Mouse (Mus musculus): ENCODE measurements at regions not wholly inside any gene's neighbourhood (a gene's known extent, or its start where the extent isn't known, plus 50 kb on each side); places are given as distances from the start of the nearest gene placed in this dataset.
A peak's percentile ranks its signal among the peaks of the same experiment; 100 is the strongest.
"Not testable (repeated sequence)": the region's sequence is repeated elsewhere in the genome, so short reads cannot be mapped to it uniquely, and the experiment has no call there.

DNA sequence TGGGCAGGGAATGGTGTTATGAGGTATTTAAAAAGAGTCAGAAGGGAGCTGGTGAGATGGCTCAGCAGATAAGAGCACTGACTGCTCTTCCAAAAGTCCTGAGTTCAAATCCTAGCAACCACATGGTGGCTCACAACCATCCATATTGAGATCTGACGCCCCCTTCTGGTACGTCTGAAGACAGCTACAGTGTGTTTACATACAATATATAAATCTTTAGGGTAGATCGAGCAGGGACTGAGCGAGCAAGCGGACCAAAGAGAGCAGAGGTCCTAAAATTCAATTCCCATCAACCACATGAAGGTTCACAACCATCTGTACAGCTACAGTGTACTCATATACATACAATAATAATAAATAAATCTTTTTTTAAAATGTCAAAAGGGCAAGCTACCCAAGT is 269.8 kb downstream of the Gxylt1 start:
- H3K27ac ChIP-seq (ENCODE audit: low read length); H3K36me3 ChIP-seq (ENCODE audit: control insufficient read depth, insufficient read depth, low read length); H3K9ac ChIP-seq (ENCODE audit: low read depth, low read length); H3K9me3 ChIP-seq (ENCODE audit: control insufficient read depth, low read length); ATAC-seq; H3K4me2 ChIP-seq (ENCODE audit: low read depth, low read length); H3K4me3 ChIP-seq (ENCODE audit: low read length); H3K27me3 ChIP-seq (replicated peaks; ENCODE audit: control insufficient read depth, insufficient read depth, low read length): not testable (repeated sequence)
- peaks cover 12% of the 10 kb centered on the region for H3K4me1 ChIP-seq (ENCODE audit: control insufficient read depth, insufficient read depth, low read length)
- WGBS = 86% methylated on average over 5 of the region's 5 CpGs

DNA sequence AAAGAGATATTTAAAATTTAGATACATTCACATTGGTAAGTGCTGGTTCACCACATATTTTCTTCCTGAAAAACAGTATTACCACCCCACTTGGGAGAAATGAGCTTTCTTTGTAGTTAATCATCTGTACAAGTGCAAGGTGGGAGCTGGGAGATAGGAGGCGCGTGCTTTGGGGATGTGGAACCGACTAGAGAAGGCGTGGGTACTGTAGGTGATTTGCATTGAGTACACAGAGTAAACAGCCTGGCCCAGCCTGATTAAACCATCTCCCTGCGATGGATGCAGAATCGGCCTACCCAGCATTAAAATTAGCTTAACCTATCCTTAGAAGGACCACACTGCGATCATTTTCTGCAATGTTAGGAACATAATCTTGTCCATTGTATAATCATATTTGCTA is 270.4 kb downstream of the Gxylt1 start:
- no peak overlapping the region for H3K9ac ChIP-seq (ENCODE audit: low read depth, low read length)

DNA sequence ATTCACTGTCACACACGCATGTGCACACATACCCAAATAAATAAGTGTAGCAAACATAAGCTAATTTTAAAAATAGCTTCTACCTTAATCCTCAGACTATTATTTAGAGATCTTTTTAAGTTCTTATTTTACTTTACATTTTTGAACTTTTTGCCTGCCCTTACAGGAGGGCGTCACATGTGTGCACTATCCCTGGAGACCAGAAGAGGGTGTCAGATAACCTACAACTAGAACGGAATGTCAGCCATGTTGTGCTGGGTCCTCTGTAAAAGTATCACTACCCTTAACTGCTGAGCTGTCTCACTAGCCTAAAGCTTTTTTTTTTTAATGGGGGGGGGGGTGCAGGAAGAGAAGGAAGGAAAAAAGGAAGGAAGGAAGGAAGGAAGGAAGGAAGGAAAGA is 271.7 kb downstream of the Gxylt1 start:
- ATAC-seq = no peak
- no peak overlapping the region for H3K4me3 ChIP-seq (ENCODE audit: low read length)
- 90% methylated on average over 3 of the region's 3 CpGs for WGBS
- no peaks in the 10 kb centered on the region for H3K36me3 ChIP-seq (ENCODE audit: control insufficient read depth, insufficient read depth, low read length)
- no peak overlapping the region for H3K27ac ChIP-seq (ENCODE audit: low read length)
- H3K4me2 ChIP-seq (ENCODE audit: low read depth, low read length) = no peak overlapping the region
- no peaks in the 10 kb centered on the region for H3K9me3 ChIP-seq (ENCODE audit: control insufficient read depth, low read length)
- H3K27me3 ChIP-seq (replicated peaks; ENCODE audit: control insufficient read depth, insufficient read depth, low read length) = no peaks in the 10 kb centered on the region
- H3K9ac ChIP-seq (ENCODE audit: low read depth, low read length) = no peak overlapping the region
- peaks cover 12% of the 10 kb centered on the region for H3K4me1 ChIP-seq (ENCODE audit: control insufficient read depth, insufficient read depth, low read length)

More for the DNA sequence above, 270.4 kb downstream of the Gxylt1 start:
- WGBS = 90% methylated on average over 7 of the region's 7 CpGs
- no peak overlapping the region for H3K4me3 ChIP-seq (ENCODE audit: low read length)
- no peaks in the 10 kb centered on the region for H3K36me3 ChIP-seq (ENCODE audit: control insufficient read depth, insufficient read depth, low read length)
- no peaks in the 10 kb centered on the region for H3K27me3 ChIP-seq (replicated peaks; ENCODE audit: control insufficient read depth, insufficient read depth, low read length)
- no peak for ATAC-seq
- peaks cover 12% of the 10 kb centered on the region for H3K4me1 ChIP-seq (ENCODE audit: control insufficient read depth, insufficient read depth, low read length)
- no peak overlapping the region for H3K27ac ChIP-seq (ENCODE audit: low read length)
- H3K9me3 ChIP-seq (ENCODE audit: control insufficient read depth, low read length) = no peaks in the 10 kb centered on the region
- H3K4me2 ChIP-seq (ENCODE audit: low read depth, low read length) = no peak overlapping the region

DNA sequence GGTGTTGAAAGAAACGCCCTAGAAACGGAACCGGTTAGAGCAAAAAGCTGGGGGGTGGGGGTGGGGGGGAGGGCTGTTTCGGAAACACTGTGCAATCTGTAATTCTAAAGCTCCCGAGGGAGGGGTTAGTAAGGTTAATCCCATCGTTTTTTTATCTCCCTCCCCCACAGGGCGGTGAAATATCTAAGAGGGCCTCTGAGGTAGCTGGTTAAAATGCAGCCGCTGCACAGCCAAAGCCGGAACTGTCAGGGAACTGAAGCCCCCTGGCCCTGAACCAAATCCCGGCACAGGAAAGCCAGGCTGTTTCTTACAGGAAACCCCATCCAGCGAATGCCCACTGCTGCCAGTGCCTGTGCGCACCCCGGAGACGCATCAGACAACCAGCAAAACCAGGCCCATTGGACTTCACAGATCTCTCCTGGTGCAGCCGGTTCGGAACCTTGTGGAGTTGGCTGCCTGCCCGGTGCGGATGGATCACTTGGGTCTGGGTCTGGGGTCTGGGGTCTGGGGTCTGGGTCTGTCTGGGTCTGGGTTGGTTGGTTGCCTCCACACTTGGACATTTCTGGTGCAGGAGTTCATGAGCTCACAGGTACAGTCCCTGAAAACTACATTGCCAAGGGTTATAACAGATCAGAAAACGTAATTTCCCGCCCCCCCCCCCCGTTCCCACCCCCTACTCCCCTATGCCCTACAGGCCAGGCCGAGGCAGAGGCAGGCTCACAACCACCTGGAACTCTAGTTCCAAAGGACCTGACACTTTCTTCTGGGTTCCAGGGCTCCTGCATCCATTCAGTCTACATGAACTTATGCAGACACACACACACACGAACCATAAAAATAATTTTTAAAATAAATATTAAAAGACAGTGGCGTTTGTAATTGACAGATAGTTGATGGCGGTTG is 272.7 kb downstream of the Gxylt1 start:
- H3K36me3 ChIP-seq (ENCODE audit: control insufficient read depth, insufficient read depth, low read length) = no peaks in the 10 kb centered on the region
- H3K9ac ChIP-seq (ENCODE audit: low read depth, low read length) = peak overlapping the region; percentile 50
- peak overlapping the region; percentile 48 for H3K4me2 ChIP-seq (ENCODE audit: low read depth, low read length)
- no peaks in the 10 kb centered on the region for H3K27me3 ChIP-seq (replicated peaks; ENCODE audit: control insufficient read depth, insufficient read depth, low read length)
- 29% methylated on average over 25 of the region's 25 CpGs for WGBS
- peak; percentile 19; the same call in 1 of the 2 replicates for ATAC-seq
- H3K27ac ChIP-seq (ENCODE audit: low read length) = no peak overlapping the region
- H3K9me3 ChIP-seq (ENCODE audit: control insufficient read depth, low read length) = no peaks in the 10 kb centered on the region
- H3K4me3 ChIP-seq (ENCODE audit: low read length) = peak overlapping the region; percentile 30
- H3K4me1 ChIP-seq (ENCODE audit: control insufficient read depth, insufficient read depth, low read length) = peaks cover 12% of the 10 kb centered on the region

DNA sequence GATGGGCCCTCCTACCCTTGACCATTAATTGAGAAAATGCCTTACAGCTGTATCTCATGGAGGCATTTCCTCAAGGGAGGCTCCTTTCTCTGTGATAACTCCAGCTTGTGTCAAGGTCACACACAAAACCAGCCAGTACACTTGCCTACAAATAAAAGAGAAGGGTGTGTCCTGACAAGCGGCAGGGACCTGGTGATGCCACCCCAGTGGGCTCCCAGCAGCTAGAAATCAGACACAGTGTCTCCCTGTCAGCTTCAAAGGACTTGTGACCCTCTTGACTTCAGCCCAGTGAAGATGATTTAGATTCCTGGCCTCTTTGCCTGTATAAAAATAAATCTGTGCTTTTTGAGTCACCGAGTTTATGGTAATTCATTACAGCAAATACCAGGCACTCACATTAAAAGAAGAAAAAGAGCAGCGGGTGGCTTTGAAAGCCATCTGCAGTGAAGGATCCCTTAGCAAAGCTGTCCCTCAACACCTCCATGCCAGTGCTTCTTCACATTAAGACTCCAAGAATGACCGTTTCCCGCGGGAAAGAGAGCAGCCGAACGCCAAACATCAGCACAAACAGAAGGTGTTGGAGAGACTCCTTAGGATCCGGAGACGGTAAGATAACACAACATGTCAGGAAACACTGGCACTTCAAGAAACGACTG is 273.5 kb downstream of the Gxylt1 start:
- Histone ChIP-seq H3K27ac (ENCODE audit: low read length) (no peak overlapping the region), H3K27me3 (replicated peaks; ENCODE audit: control insufficient read depth, insufficient read depth, low read length) (no peaks in the 10 kb centered on the region), H3K4me2 (ENCODE audit: low read depth, low read length) (peak overlapping the region; percentile 48), H3K4me1 (ENCODE audit: control insufficient read depth, insufficient read depth, low read length) (peaks cover 12% of the 10 kb centered on the region), H3K36me3 (ENCODE audit: control insufficient read depth, insufficient read depth, low read length) (no peaks in the 10 kb centered on the region), H3K9me3 (ENCODE audit: control insufficient read depth, low read length) (no peaks in the 10 kb centered on the region), H3K4me3 (ENCODE audit: low read length) (peak overlapping the region; percentile 30), H3K9ac (ENCODE audit: low read depth, low read length) (0 out of 2 replicates have a peak overlapping the region, but pooled peaks have one; percentile 50)
- ATAC-seq = 0 out of 2 replicates have a peak, but pooled peaks have one; percentile 4
- 9% methylated on average over 11 of the region's 11 CpGs for WGBS

DNA sequence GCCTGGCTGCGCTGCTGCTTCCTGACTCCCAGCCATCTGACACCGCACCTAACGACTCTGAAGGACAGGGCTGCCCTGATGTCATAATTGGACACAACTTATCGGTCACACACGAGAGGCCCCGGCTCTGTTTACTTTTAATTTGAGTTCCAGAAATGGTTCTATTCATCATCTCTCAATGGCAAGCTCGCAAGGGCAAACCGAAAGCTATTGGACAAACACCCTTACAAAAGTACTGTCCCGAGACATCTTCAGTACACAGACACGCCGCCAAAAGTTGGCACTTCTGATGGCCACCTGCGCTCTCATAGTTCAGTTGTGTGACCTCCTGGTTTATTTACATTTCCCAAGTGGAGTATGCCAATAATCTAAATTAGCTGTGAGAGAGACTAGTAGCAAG is 274.9 kb downstream of the Gxylt1 start:
- Histone ChIP-seq H3K36me3 (ENCODE audit: control insufficient read depth, insufficient read depth, low read length) (no peaks in the 10 kb centered on the region), H3K27me3 (replicated peaks; ENCODE audit: control insufficient read depth, insufficient read depth, low read length) (no peaks in the 10 kb centered on the region), H3K4me2 (ENCODE audit: low read depth, low read length) (no peak overlapping the region), H3K4me3 (ENCODE audit: low read length) (no peak overlapping the region), H3K27ac (ENCODE audit: low read length) (no peak overlapping the region), H3K4me1 (ENCODE audit: control insufficient read depth, insufficient read depth, low read length) (peaks cover 12% of the 10 kb centered on the region), H3K9ac (ENCODE audit: low read depth, low read length) (no peak overlapping the region), H3K9me3 (ENCODE audit: control insufficient read depth, low read length) (no peaks in the 10 kb centered on the region)
- WGBS = 40% methylated on average over 12 of the region's 12 CpGs
- no peak for ATAC-seq

DNA sequence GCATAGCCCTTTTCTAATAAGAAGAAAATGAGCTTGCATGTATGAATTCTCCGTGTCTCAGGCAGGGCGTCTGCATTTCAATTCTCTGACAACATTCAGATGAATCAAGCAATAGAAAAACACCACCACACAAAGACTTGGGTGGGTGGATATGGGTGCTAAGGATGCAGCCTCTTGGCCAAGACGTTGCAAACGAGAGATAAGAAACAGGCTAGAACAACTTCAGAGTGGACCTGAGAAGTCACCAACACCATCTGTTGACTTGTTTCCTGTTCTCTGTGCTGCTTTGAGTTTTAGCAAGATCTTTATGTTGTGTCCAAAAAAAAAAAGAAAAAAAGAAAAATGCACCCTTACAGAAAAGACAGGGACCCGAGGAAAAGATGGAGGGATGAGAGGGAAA is 277.0 kb downstream of the Gxylt1 start:
- 76% methylated on average over 5 of the region's 5 CpGs for WGBS
- Histone ChIP-seq H3K36me3 (ENCODE audit: control insufficient read depth, insufficient read depth, low read length) (no peaks in the 10 kb centered on the region), H3K27me3 (replicated peaks; ENCODE audit: control insufficient read depth, insufficient read depth, low read length) (no peaks in the 10 kb centered on the region), H3K4me1 (ENCODE audit: control insufficient read depth, insufficient read depth, low read length) (peaks cover 12% of the 10 kb centered on the region), H3K9me3 (ENCODE audit: control insufficient read depth, low read length) (no peaks in the 10 kb centered on the region), H3K9ac (ENCODE audit: low read depth, low read length) (no peak overlapping the region), H3K4me2 (ENCODE audit: low read depth, low read length) (no peak overlapping the region), H3K4me3 (ENCODE audit: low read length) (no peak overlapping the region), H3K27ac (ENCODE audit: low read length) (no peak overlapping the region)
- no peak for ATAC-seq

DNA sequence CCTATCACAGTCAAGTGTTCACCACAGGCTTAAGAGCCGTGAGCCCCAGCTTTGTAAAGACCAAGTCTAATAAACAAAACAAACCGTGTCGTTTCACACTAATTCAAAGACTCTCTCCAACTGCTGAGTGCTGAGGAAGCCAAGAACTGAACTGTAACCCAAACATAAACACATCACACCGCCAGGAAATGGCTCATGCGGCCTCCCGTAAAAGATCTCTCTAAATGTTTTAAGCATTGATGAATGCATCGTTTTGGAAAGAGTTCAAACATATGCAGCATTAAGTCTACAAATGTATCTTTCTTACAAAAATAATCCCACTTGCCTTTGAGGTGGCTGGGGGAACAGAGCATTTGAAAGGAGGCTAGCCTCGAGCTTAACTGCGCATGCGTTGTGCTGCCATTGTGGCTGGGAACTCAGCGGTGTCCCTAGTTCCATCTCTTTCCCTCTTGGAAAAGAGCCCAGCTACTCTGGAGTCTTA is 280.7 kb downstream of the Gxylt1 start:
- ATAC-seq = peak; percentile 79
- whole genome bisulfite sequencing = 40% methylated on average over 11 of the region's 11 CpGs
- Histone ChIP-seq H3K9me3 (ENCODE audit: control insufficient read depth, low read length) (no peaks in the 10 kb centered on the region), H3K27ac (ENCODE audit: low read length) (no peak overlapping the region), H3K4me1 (ENCODE audit: control insufficient read depth, insufficient read depth, low read length) (no peaks in the 10 kb centered on the region), H3K4me2 (ENCODE audit: low read depth, low read length) (no peak overlapping the region), H3K9ac (ENCODE audit: low read depth, low read length) (no peak overlapping the region), H3K36me3 (ENCODE audit: control insufficient read depth, insufficient read depth, low read length) (no peaks in the 10 kb centered on the region), H3K27me3 (replicated peaks; ENCODE audit: control insufficient read depth, insufficient read depth, low read length) (no peaks in the 10 kb centered on the region), H3K4me3 (ENCODE audit: low read length) (no peak overlapping the region)

DNA sequence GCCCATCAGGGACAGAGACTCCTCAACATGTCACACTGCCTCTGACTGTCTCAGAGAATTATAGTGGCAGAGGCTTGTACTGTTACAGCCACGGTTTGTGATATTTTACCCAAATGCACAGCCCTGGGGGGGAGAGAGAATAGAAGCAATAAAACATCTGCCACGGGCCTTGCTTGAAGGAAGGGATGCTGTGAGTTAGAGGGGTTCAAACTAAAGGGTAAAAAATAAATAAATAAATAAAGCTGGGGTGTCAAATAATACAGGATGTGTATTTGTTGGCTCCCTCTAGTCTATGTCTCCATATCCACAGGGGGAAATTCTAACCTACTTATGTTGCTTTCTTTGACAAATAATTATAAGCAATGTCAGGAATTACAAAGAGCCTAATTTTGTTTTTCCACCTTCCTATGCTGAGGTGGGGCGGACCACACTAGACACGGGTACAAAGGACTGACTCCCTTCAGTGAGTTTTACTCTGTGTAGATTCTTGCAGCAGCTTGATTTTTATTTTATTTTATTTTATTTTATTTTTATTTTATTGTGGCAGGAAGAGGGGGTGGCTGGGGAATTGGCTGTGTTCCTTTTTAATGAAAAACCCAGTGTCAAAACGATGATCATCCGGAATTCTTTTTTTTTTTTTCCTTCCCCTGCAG is 281.3 kb downstream of the Gxylt1 start:
- H3K27me3 ChIP-seq (replicated peaks; ENCODE audit: control insufficient read depth, insufficient read depth, low read length) = no peaks in the 10 kb centered on the region
- H3K4me3 ChIP-seq (ENCODE audit: low read length) = no peak overlapping the region
- H3K4me1 ChIP-seq (ENCODE audit: control insufficient read depth, insufficient read depth, low read length) = no peaks in the 10 kb centered on the region
- H3K9ac ChIP-seq (ENCODE audit: low read depth, low read length) = no peak overlapping the region
- no peak overlapping the region for H3K27ac ChIP-seq (ENCODE audit: low read length)
- 53% methylated on average over 6 of the region's 6 CpGs for WGBS
- H3K4me2 ChIP-seq (ENCODE audit: low read depth, low read length) = no peak overlapping the region
- no peaks in the 10 kb centered on the region for H3K36me3 ChIP-seq (ENCODE audit: control insufficient read depth, insufficient read depth, low read length)
- H3K9me3 ChIP-seq (ENCODE audit: control insufficient read depth, low read length) = no peaks in the 10 kb centered on the region
- 0 out of 2 replicates have a peak, but pooled peaks have one; percentile 3 for ATAC-seq

Data from intestine, embryonic 16.5 days (tissue).